Mouse (Mus musculus) bone marrow, adult 2 months (tissue): ENCODE measurements around the gene Hadh.

ENCODE experiments used
- CTCF ChIP-seq: fragments of 200-500 bp; IDR thresholded peaks from 2 replicates; pipeline ENCODE4 v1.5.1; 2011; ENCODE audit warnings: low read length, control low read depth; ENCODE audit not compliant: control insufficient read depth, insufficient read depth
- POLR2A ChIP-seq: fragments of 200-500 bp; IDR thresholded peaks from 2 replicates; pipeline ENCODE4 v1.6.1; 2011; ENCODE audit warnings: low read depth, mild to moderate bottlenecking, control low read depth, low read length, borderline replicate concordance; ENCODE audit not compliant: control insufficient read depth

DNA sequence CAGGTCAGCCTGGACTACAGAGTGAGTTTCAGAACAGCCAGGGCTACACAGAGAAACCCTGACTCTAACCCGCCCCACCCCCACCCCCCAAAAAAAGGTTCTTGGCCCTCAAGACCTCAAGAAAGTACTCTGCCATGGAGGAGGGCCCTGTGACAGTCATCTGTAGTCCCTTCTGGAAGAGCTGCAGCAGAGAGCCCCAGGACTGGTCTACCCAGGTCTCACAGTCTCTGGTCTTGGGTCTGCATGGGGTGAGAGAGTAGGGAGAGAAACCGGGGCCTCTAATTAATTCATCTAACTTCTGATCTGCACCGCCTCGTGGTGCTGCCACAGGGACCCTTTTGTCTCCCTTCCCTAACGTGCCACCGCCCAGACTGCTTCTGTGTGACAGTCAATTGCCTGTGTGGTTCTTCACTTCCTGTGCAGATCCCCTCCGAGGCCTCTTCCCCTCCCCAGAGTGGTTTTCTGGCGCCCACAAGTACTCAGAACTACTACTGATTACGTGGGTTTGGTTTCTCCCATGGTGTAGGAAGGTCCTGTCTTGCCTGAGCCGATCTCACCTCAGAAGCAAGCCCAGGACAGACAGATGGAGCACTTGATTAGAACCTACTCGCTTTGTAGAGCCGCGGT is 63.5 kb downstream of the Hadh start:
- TF ChIP-seq POLR2A (no peak), CTCF (no peak)
